Mouse (Mus musculus) hindbrain, embryonic 15.5 days (tissue): ENCODE data around the gene Dydc2. TPM values are rescaled to one million over a fixed set of nuclear protein-coding genes. Genes with fewer than 3 reads are reported as not detected.
"Not testable (repeated sequence)": the region's sequence is repeated elsewhere in the genome, so short reads cannot be mapped to it uniquely, and the experiment has no call there.

Experiments
- ATAC-seq: fragments of 200-750 bp; cut with Nextera tagmentation; 2 replicates; pipeline ENCODE4 v1.8.0; 2017; ENCODE audit warnings: low read depth, moderate number of reproducible peaks, moderate TSS enrichment; ENCODE audit not compliant: low FRiP score
- H3K27ac ChIP-seq: fragments of 300-500 bp; sonication (generic); replicated peaks from 2 replicates; pipeline ENCODE4 v1.5.1; 2015; ENCODE audit warnings: mild to moderate bottlenecking, inconsistent platforms
- H3K27me3 ChIP-seq: fragments of 300-500 bp; sonication (generic); 2 replicates; pipeline ENCODE4 v1.6.1; 2015; ENCODE audit warnings: control low read depth, inconsistent platforms
- H3K36me3 ChIP-seq: fragments of 300-500 bp; sonication (generic); 2 replicates; pipeline ENCODE4 v1.6.1; 2015; ENCODE audit warnings: control low read depth, inconsistent platforms
- H3K4me1 ChIP-seq: fragments of 300-500 bp; sonication (generic); replicated peaks from 2 replicates; pipeline ENCODE4 v1.6.1; 2015; ENCODE audit warnings: control low read depth, inconsistent platforms
- H3K4me2 ChIP-seq: fragments of 300-500 bp; sonication (generic); 2 replicates; pipeline ENCODE4 v1.6.1; 2015; ENCODE audit warnings: moderate library complexity, mild to moderate bottlenecking, inconsistent platforms
- H3K4me3 ChIP-seq: fragments of 300-500 bp; sonication (generic); 2 replicates; pipeline ENCODE4 v1.5.1; 2015; ENCODE audit warnings: mild to moderate bottlenecking, inconsistent platforms
- H3K9ac ChIP-seq: fragments of 300-500 bp; sonication (generic); 2 replicates; pipeline ENCODE4 v1.6.1; 2015; ENCODE audit warnings: inconsistent platforms
- H3K9me3 ChIP-seq: fragments of 300-500 bp; sonication (generic); 2 replicates; pipeline ENCODE4 v1.6.1; 2016; ENCODE audit warnings: control low read depth, inconsistent platforms
- WGBS: fragments of 180-500 bp; shearing (Covaris S2); methylation state at CpG from one replicate; pipeline ENCODE4 v1.1.7; 2015; 5-methylcytosine and 5-hydroxymethylcytosine counted together
- polyA plus RNA-seq: library from polyadenylated mRNA; unstranded; fragments of >200 nt; fragmentation: Nextera tagmentation; extraction: Ambion mirVana; gene quantifications from 2 replicates; pipeline ENCODE4 v1.2.1, GENCODE M21; 2015

Dydc2 gene
- polyA plus RNA-seq, 1 experiment from 2014 or later = 1.5 TPM

DNA sequence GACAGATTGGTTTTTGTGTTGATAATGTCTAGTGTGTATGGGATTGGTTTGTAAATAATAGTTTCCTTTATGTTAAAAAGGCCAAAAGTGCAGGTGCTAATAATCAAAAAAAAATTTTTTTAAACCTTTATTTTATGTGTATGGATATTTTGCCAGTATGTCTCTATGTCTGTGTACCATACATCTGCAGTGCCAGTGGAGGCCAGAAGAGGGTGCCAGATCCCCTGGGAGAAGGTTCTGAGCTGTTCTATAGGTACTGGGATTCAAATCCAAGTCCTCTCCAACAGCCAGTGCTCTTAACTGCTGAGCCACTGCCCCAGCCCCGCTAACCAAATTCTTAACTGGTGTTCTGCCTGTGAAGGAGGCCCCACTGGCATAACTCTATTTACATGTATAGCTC, 18.5 kb upstream of the Dydc2 start:
- WGBS = 84% methylated on average over 1 of the region's 1 CpGs
- Histone ChIP-seq H3K4me1 (no peaks in the 10 kb centered on the region), H3K4me3 (no peak overlapping the region), H3K9ac (no peak overlapping the region), H3K27ac (no peak overlapping the region), H3K27me3 (no peaks in the 10 kb centered on the region), H3K4me2 (no peak overlapping the region), H3K9me3 (no peaks in the 10 kb centered on the region), H3K36me3 (no peaks in the 10 kb centered on the region)
- no peak for ATAC-seq

- Histone ChIP-seq H3K4me2 (no peak overlapping the region), H3K36me3 (no peaks in the 10 kb centered on the region), H3K4me3 (no peak overlapping the region), H3K9ac (no peak overlapping the region), H3K4me1 (no peaks in the 10 kb centered on the region), H3K9me3 (no peaks in the 10 kb centered on the region), H3K27me3 (no peaks in the 10 kb centered on the region), H3K27ac (no peak overlapping the region)
- WGBS = 81% methylated on average over 2 of the region's 2 CpGs
- ATAC-seq = no peak
Measured at GRCm38 (mm10) chr14:41082408-41082807, 13.4 kb upstream of the Dydc2 start.

DNA sequence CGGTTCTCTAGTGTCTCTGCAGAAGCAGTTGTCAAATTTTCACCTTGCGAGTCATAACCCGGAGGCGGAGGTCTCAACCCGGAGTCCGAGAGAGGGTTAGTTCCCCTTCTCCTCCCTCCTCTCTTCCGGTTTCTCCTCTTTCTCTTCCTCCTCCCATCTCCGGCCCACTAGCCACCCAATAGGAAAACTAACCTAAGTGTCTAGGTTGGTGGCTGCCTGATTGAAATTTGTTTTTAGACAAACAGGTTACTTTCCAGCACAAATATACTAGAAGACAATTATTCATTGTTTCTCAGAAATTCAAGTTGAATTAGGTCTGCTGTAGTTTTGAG, 3.9 kb upstream of the Dydc2 start:
- no peak; the same call in 1 of the 2 replicates for ATAC-seq
- peak overlapping the region; percentile 45 for H3K4me3 ChIP-seq
- H3K27me3 ChIP-seq = no peaks in the 10 kb centered on the region
- H3K9me3 ChIP-seq = no peaks in the 10 kb centered on the region
- H3K27ac ChIP-seq = no peak overlapping the region
- peaks cover 6% of the 10 kb centered on the region for H3K4me1 ChIP-seq
- peak overlapping the region; percentile 89 for H3K4me2 ChIP-seq
- H3K9ac ChIP-seq = peak overlapping the region; percentile 31
- H3K36me3 ChIP-seq = no peaks in the 10 kb centered on the region
- WGBS = under 1% methylated on average over 8 of the region's 8 CpGs

DNA sequence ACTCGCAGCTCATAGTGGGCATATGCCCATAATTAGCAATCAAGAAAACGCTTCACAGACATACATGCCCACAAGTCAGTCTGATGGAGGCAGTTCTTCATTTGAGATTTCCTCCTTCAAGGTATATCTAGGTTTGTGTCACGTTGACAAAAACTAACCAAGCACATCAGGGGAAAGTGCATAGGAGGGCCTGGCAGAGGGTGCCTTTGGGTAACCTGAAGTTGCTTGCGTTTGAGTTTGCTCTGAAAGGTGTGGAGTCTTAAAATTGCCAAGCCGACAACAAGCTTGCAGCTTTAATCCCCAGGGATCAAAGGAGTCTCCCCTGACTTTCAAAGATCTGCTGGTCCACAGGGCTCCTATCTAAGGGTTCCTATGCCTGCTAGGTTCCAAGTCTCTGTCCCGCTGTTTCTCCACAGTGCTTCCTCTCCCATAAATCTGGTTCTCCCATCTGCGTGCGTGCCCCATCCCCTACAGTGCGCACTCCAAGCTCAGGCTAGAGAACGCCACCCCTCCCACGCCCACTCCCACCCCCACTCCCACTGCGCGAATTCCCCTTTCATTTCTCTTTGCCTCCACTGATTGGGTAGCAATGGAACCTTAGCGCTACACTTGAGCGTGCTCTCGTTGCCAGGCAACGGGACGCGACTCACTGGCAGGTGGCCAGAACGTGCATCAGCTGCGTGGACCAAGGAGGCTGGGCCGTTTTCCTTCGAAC, 3.4 kb upstream of the Dydc2 start, which contains the start of gene Dydc1:
Gene Dydc1 (plus strand): TSS at position 683 of the 715 bp plus-strand sequence.
- peak within 1 kb of the TSS; percentile 89 for H3K4me2 ChIP-seq

GRCm38 (mm10) chr14:41070343-41070742, 1.3 kb upstream of the Dydc2 start:
- Histone ChIP-seq H3K27ac (no peak overlapping the region), H3K9me3 (no peaks in the 10 kb centered on the region), H3K4me1 (peaks cover 6% of the 10 kb centered on the region), H3K36me3 (no peaks in the 10 kb centered on the region), H3K4me2 (no peak overlapping the region), H3K27me3 (no peaks in the 10 kb centered on the region), H3K9ac (no peak overlapping the region), H3K4me3 (no peak overlapping the region)
- WGBS = 80% methylated on average over 3 of the region's 3 CpGs
- no peak for ATAC-seq

More for the DNA sequence above, 3.4 kb upstream of the Dydc2 start, which contains the start of gene Dydc1:
- no peaks in the 10 kb centered on the region for H3K27me3 ChIP-seq
- H3K4me3 ChIP-seq = peak within 1 kb of the TSS; percentile 45
- H3K9ac ChIP-seq = peak within 1 kb of the TSS; percentile 31
- no peaks in the 10 kb centered on the region for H3K36me3 ChIP-seq
- WGBS = 12% methylated on average over 23 of the region's 23 CpGs
- H3K9me3 ChIP-seq = no peaks in the 10 kb centered on the region
- peak; percentile 92 for ATAC-seq
- H3K4me1 ChIP-seq = peaks cover 6% of the 10 kb centered on the region
- H3K27ac ChIP-seq = no peak within 1 kb of the TSS

- Histone ChIP-seq H3K4me1 (no peaks in the 10 kb centered on the region), H3K4me2 (no peak overlapping the region), H3K4me3 (no peak overlapping the region), H3K9ac (no peak overlapping the region), H3K27me3 (no peaks in the 10 kb centered on the region), H3K36me3 (no peaks in the 10 kb centered on the region), H3K9me3 (no peaks in the 10 kb centered on the region), H3K27ac (no peak overlapping the region)
- ATAC-seq = no peak
- 11% methylated on average over 1 of the region's 1 CpGs for WGBS
Measured at GRCm38 (mm10) chr14:41066416-41066815, 2.6 kb downstream of the Dydc2 start.

DNA sequence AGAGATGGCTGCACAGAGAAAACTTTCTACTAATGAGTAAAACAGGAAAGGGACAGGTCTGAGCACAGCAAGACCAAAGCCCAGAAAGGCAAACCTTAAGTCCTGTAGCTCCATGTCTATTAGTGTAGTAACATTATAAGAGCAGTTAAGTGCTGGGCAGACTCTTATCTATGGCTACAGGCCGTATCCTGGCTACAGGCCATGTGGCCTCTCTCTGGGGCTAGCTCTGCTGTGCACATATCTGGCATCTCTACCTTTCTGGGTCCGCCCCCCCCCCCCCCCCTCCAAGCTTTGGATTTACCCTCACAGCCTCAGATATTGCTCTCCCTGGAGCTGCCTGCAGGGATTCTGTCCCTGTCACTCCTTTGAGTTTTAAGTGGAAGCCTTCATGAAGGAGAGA, 3.8 kb downstream of the Dydc2 start:
- Histone ChIP-seq H3K4me2 (no peak overlapping the region), H3K4me1 (no peaks in the 10 kb centered on the region), H3K9me3 (no peaks in the 10 kb centered on the region), H3K9ac (no peak overlapping the region), H3K27ac (no peak overlapping the region), H3K27me3 (no peaks in the 10 kb centered on the region), H3K36me3 (no peaks in the 10 kb centered on the region), H3K4me3 (no peak overlapping the region)
- 80% methylated on average over 2 of the region's 2 CpGs for WGBS
- ATAC-seq = no peak

- H3K4me1 ChIP-seq, H3K4me3 ChIP-seq, H3K4me2 ChIP-seq, ATAC-seq, H3K9me3 ChIP-seq, H3K27me3 ChIP-seq, H3K27ac ChIP-seq, H3K9ac ChIP-seq, H3K36me3 ChIP-seq: not testable (repeated sequence)
- WGBS = 45% methylated on average over 3 of the region's 4 CpGs
Measured at GRCm38 (mm10) chr14:41053190-41053589, 15.8 kb downstream of the Dydc2 start.

GRCm38 (mm10) chr14:41052481-41052880, 16.5 kb downstream of the Dydc2 start:
- H3K4me1 ChIP-seq = no peaks in the 10 kb centered on the region
- no peak for ATAC-seq
- H3K4me2 ChIP-seq = no peak overlapping the region
- no peak overlapping the region for H3K27ac ChIP-seq
- no peaks in the 10 kb centered on the region for H3K36me3 ChIP-seq
- 82% methylated on average over 5 of the region's 5 CpGs for WGBS
- H3K9ac ChIP-seq = no peak overlapping the region
- no peaks in the 10 kb centered on the region for H3K27me3 ChIP-seq
- H3K4me3 ChIP-seq = no peak overlapping the region
- H3K9me3 ChIP-seq = no peaks in the 10 kb centered on the region

GRCm38 (mm10) chr14:41050471-41050870, 18.5 kb downstream of the Dydc2 start:
- Histone ChIP-seq H3K4me3 (no peak overlapping the region), H3K36me3 (no peaks in the 10 kb centered on the region), H3K4me2 (no peak overlapping the region), H3K27ac (no peak overlapping the region), H3K9me3 (no peaks in the 10 kb centered on the region), H3K9ac (no peak overlapping the region), H3K4me1 (no peaks in the 10 kb centered on the region), H3K27me3 (no peaks in the 10 kb centered on the region)
- no peak for ATAC-seq
- 77% methylated on average over 6 of the region's 6 CpGs for WGBS

GRCm38 (mm10) chr14:41047402-41047801, 21.6 kb downstream of the Dydc2 start:
- H3K9me3 ChIP-seq = no peaks in the 10 kb centered on the region
- no peak overlapping the region for H3K4me2 ChIP-seq
- H3K27ac ChIP-seq = no peak overlapping the region
- no peaks in the 10 kb centered on the region for H3K36me3 ChIP-seq
- 77% methylated on average over 2 of the region's 2 CpGs for WGBS
- no peak overlapping the region for H3K9ac ChIP-seq
- no peak for ATAC-seq
- H3K4me1 ChIP-seq = no peaks in the 10 kb centered on the region
- no peak overlapping the region for H3K4me3 ChIP-seq
- no peaks in the 10 kb centered on the region for H3K27me3 ChIP-seq

DNA sequence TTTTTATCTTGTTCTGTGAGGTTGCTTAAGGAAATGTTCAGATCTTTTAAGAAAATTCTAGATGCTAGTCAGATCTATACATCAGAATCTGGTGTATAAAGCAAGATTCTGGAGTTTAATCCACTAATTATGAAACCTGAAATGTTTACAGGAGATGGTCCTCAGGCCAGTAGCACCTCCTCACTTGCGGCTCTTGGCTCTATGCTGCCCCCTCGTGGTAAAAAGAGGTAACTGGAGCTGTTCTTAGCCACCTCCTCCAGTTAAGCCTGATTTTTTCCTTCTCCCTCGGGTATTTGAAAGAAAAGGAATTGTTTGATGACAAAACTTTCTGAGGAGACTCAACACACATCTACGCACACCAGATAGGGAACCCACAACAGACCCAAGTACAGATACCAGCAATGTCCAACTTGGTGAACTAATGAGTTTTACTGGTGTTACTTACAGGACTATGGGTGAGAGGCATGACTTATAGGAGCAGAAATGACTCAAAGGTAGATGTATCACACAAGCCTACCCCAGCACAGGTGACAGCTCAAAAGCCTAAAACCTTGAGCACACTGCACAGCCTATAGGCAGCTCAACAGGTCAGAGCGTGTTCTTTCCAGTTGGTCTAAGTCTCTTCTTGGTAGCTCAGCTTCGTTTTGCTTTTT, 33.7 kb downstream of the Dydc2 start:
- ATAC-seq = peak; percentile 48; the same call in 1 of the 2 replicates
- Histone ChIP-seq H3K27me3 (no peaks in the 10 kb centered on the region), H3K4me3 (no peak overlapping the region), H3K9me3 (no peaks in the 10 kb centered on the region), H3K9ac (no peak overlapping the region), H3K27ac (no peak overlapping the region), H3K36me3 (no peaks in the 10 kb centered on the region), H3K4me1 (no peaks in the 10 kb centered on the region), H3K4me2 (no peak overlapping the region)
- 38% methylated on average over 6 of the region's 6 CpGs for WGBS
